Comparison of ENCODE assay signal across 9 mouse cellular contexts in genomic region chr5:134266404-134266803, GRCm38 (mm10). TPM values are rescaled to one million over a fixed set of nuclear protein-coding genes. Genes with fewer than 3 reads are reported as not detected.
A peak's percentile ranks its signal among the peaks of the same experiment; 100 is the strongest.
DNase-seq lines count a peak whose midpoint lies in the region; ATAC-seq and TF ChIP-seq lines count a peak whose summit lies in the region.
"Had no signal": no experiment of that assay in that cellular context is flagged by ENCODE, and none has a peak within 500 bp of the region (broad histone marks: within the 10 kb centered on the region; RNA-seq: fewer than 3 reads in every experiment).

No protein-coding gene starts in this region.

- peak; percentile 15 to 17 for DNase-seq in heart, postnatal 14 days
- no peak for DNase-seq in heart, adult 9 months (ENCODE audit: low spot score in 2 of 2)
- no peak for DNase-seq in stomach, postnatal 0 days (ENCODE audit: low spot score)
- DNase-seq in left cerebral cortex, postnatal 14 days (ENCODE audit: low spot score in 2 of 2), result no peak
- no peak for DNase-seq in lung, postnatal 0 days (ENCODE audit: low spot score)
- DNase-seq in hindbrain, embryonic 10.5 days (ENCODE audit: low spot score), result no peak

- 82% methylated on average over 18 of the region's 18 CpGs for WGBS in stomach, postnatal 0 days
- 81% methylated on average over 18 of the region's 18 CpGs for WGBS in lung, postnatal 0 days
- 87% methylated on average over 18 of the region's 18 CpGs for WGBS in hindbrain, embryonic 10.5 days

- no peak overlapping the region for H3K27ac ChIP-seq in stomach, postnatal 0 days (replicated peaks)
- no peak overlapping the region for H3K27ac ChIP-seq in lung, postnatal 0 days (ENCODE audit: low read length)
- H3K27ac ChIP-seq in hindbrain, embryonic 10.5 days, result no peak overlapping the region

- TF ChIP-seq EP300 in stomach, postnatal 0 days (optimal IDR thresholded peaks at IDR 0.05), result no peak
- TF ChIP-seq EP300 in lung, postnatal 0 days (IDR thresholded peaks at IDR 0.05), result no peak

- no peak overlapping the region for H3K9ac ChIP-seq in stomach, postnatal 0 days (ENCODE audit: low read length)
- H3K9ac ChIP-seq in lung, postnatal 0 days (replicated peaks; ENCODE audit: low read depth), result no peak overlapping the region

- H3K27me3 ChIP-seq in E14TG2a.4 (ENCODE audit: insufficient read depth, low read length), result no peaks in the 10 kb centered on the region
- no peaks in the 10 kb centered on the region for H3K27me3 ChIP-seq in stomach, postnatal 0 days (ENCODE audit: control insufficient read depth, insufficient read depth, low read length)
- no peaks in the 10 kb centered on the region for H3K27me3 ChIP-seq in lung, postnatal 0 days (replicated peaks; ENCODE audit: insufficient read depth, low read length)
- H3K27me3 ChIP-seq in hindbrain, embryonic 10.5 days (ENCODE audit: insufficient read depth, poor library complexity, severe bottlenecking), result no peaks in the 10 kb centered on the region

- no peak overlapping the region for H3K4me2 ChIP-seq in stomach, postnatal 0 days (replicated peaks; ENCODE audit: low read depth)
- no peak overlapping the region for H3K4me2 ChIP-seq in lung, postnatal 0 days (replicated peaks; ENCODE audit: low read depth, low read length)

- H3K4me1 ChIP-seq in E14TG2a.4 (replicated peaks; ENCODE audit: low read depth, low read length), result peaks cover 46% of the 10 kb centered on the region
- no peaks in the 10 kb centered on the region for H3K4me1 ChIP-seq in stomach, postnatal 0 days (replicated peaks; ENCODE audit: control insufficient read depth, insufficient read depth)
- H3K4me1 ChIP-seq in lung, postnatal 0 days (ENCODE audit: insufficient read depth, low read depth, low read length), result no peaks in the 10 kb centered on the region
- no peaks in the 10 kb centered on the region for H3K4me1 ChIP-seq in hindbrain, embryonic 10.5 days (replicated peaks)

- no peaks in the 10 kb centered on the region for H3K9me3 ChIP-seq in E14TG2a.4 (ENCODE audit: low read length)
- no peaks in the 10 kb centered on the region for H3K9me3 ChIP-seq in stomach, postnatal 0 days (ENCODE audit: control insufficient read depth, low read length)
- no peaks in the 10 kb centered on the region for H3K9me3 ChIP-seq in lung, postnatal 0 days (ENCODE audit: low read length)
- H3K9me3 ChIP-seq in hindbrain, embryonic 10.5 days, result no peaks in the 10 kb centered on the region

- peaks cover 95% of the 10 kb centered on the region for H3K36me3 ChIP-seq in E14TG2a.4 (ENCODE audit: insufficient read depth, low read length)
- peaks cover 44% of the 10 kb centered on the region for H3K36me3 ChIP-seq in stomach, postnatal 0 days (ENCODE audit: control insufficient read depth, insufficient read depth, low read length)
- peaks cover 38% of the 10 kb centered on the region for H3K36me3 ChIP-seq in lung, postnatal 0 days (ENCODE audit: insufficient read depth, low read length)
- H3K36me3 ChIP-seq in hindbrain, embryonic 10.5 days, result peaks cover 100% of the 10 kb centered on the region

- no peak for TF ChIP-seq CTCF in E14TG2a.4 (conservative IDR thresholded peaks at IDR 0.05; ENCODE audit: low read length)
- TF ChIP-seq CTCF in stomach, postnatal 0 days (IDR thresholded peaks at IDR 0.05; ENCODE audit: low read depth), result no peak
- no peak for TF ChIP-seq CTCF in lung, postnatal 0 days (IDR thresholded peaks at IDR 0.05)

- intact Hi-C loops in heart, postnatal 14 days (cut with DNase I), result no loop called here
- intact Hi-C loops in left cerebral cortex, postnatal 14 days (cut with DNase I), result no loop called here

- 0 out of 2 replicates have a peak overlapping the region, but pooled peaks have one; percentile 23 for H3K4me3 ChIP-seq in E14TG2a.4 (replicated peaks; ENCODE audit: low read length)
- H3K4me3 ChIP-seq in stomach, postnatal 0 days (ENCODE audit: low read depth, low read length), result no peak overlapping the region
- no peak overlapping the region for H3K4me3 ChIP-seq in lung, postnatal 0 days (ENCODE audit: low read depth, low read length)
- H3K4me3 ChIP-seq in hindbrain, embryonic 10.5 days, result no peak overlapping the region
- H3K4me3 ChIP-seq: erythroblast, embryonic 14.5 days had no signal

- ATAC-seq in inflammation-experienced regulatory T-cells, adult 6 months, result peak; percentile 78
- ATAC-seq in stomach, postnatal 0 days (ENCODE audit: low FRiP score, low TSS enrichment), result 0 out of 2 replicates have a peak, but pooled peaks have one; percentile 24
- ATAC-seq in lung, postnatal 0 days, result no peak; the same call in 1 of the 2 replicates

RNA-seq across cellular contexts. Expression of gene Ncf1, which starts 37.0 kb away (rescaled TPM):
- 1 to 10 TPM; 6.0 to 7.1 TPM for total RNA-seq in heart, postnatal 14 days (2021)
- 1 to 10 TPM; 3.9 to 8.5 (median 4.5) TPM for polyA plus RNA-seq in inflammation-experienced regulatory T-cells, adult 6 months (2017; shearing (Covaris generic))
- polyA plus RNA-seq in stomach, postnatal 0 days (2015; fragmentation: Nextera tagmentation; extraction: Ambion mirVana), result 2.2 and 2.4 TPM in 2 replicates
- 1 to 10 TPM; 6.7 to 9.2 TPM for total RNA-seq in left cerebral cortex, postnatal 14 days (2021)
- 19.6 and 19.8 TPM in 2 replicates for polyA plus RNA-seq in lung, postnatal 0 days (2015; fragmentation: Nextera tagmentation; extraction: Ambion mirVana)
- polyA plus RNA-seq in hindbrain, embryonic 10.5 days (2016; fragmentation: Nextera tagmentation; extraction: Ambion mirVana), result 2.6 and 3.1 TPM in 2 replicates

RNA-seq across cellular contexts. Expression of gene Gtf2i, which starts 48.2 kb away (rescaled TPM):
- 100 to 1,000 TPM; 188 to 204 TPM for total RNA-seq in heart, postnatal 14 days (2021)
- 10 to 100 TPM; 91.5 to 97.5 (median 94.5) TPM for polyA plus RNA-seq in inflammation-experienced regulatory T-cells, adult 6 months (2017; shearing (Covaris generic))
- polyA plus RNA-seq in stomach, postnatal 0 days (2015; fragmentation: Nextera tagmentation; extraction: Ambion mirVana), result 63.0 and 81.9 TPM in 2 replicates
- total RNA-seq in left cerebral cortex, postnatal 14 days (2021), result 100 to 1,000 TPM; 205 to 240 TPM
- polyA plus RNA-seq in lung, postnatal 0 days (2015; fragmentation: Nextera tagmentation; extraction: Ambion mirVana), result 84.9 and 110 TPM in 2 replicates
- polyA plus RNA-seq in hindbrain, embryonic 10.5 days (2016; fragmentation: Nextera tagmentation; extraction: Ambion mirVana), result 180 and 189 TPM in 2 replicates

Comparison
In these comparisons a context has a peak if more than half of its experiments do, and no peak if none do; other contexts are left out.
1. DNase-seq: peak in heart, postnatal 14 days (2 of 2); none in heart, adult 9 months (0 of 2), stomach, postnatal 0 days (single experiment), left cerebral cortex, postnatal 14 days (0 of 2), lung, postnatal 0 days (single experiment) and hindbrain, embryonic 10.5 days (single experiment).